Mouse (Mus musculus) heart, adult 2 months (tissue): ENCODE measurements at regions not wholly inside any gene's neighbourhood (a gene's known extent, or its start where the extent isn't known, plus 50 kb on each side); places are given as distances from the start of the nearest gene placed in this dataset.

ENCODE experiments used
- DNase-seq, 2 experiments: peaks; one replicate each; pipeline ENCODE4 v3.0.0; 2021
- H3K27ac ChIP-seq: fragments of 200-600 bp; 2 replicates; pipeline ENCODE4 v1.8.1; 2022
- H3K27me3 ChIP-seq: fragments of 200-500 bp; 2 replicates; pipeline ENCODE4 v1.6.1; 2012; ENCODE audit warnings: mild to moderate bottlenecking, low read length, inconsistent platforms, mixed read lengths; ENCODE audit not compliant: control insufficient read depth, insufficient read depth
- H3K36me3 ChIP-seq: fragments of 200-500 bp; 2 replicates; pipeline ENCODE4 v1.6.1; 2012; ENCODE audit warnings: low read length, inconsistent platforms; ENCODE audit not compliant: control insufficient read depth, insufficient read depth
- H3K4me1 ChIP-seq: fragments of 200-500 bp; 2 replicates; pipeline ENCODE4 v1.6.1; 2011; ENCODE audit warnings: low read length; ENCODE audit not compliant: control insufficient read depth, insufficient read depth
- H3K4me3 ChIP-seq: fragments of 200-600 bp; 2 replicates; pipeline ENCODE4 v1.8.1; 2022
- H3K79me2 ChIP-seq: fragments of 200-500 bp; replicated peaks from 2 replicates; pipeline ENCODE4 v1.6.1; 2012; ENCODE audit warnings: mild to moderate bottlenecking, inconsistent platforms, low read length, moderate library complexity, mixed read lengths; ENCODE audit not compliant: control insufficient read depth, insufficient read depth
- H3K9ac ChIP-seq: fragments of 200-500 bp; 2 replicates; pipeline ENCODE4 v1.6.1; 2012; ENCODE audit warnings: low read depth, mild to moderate bottlenecking, control low read depth, inconsistent platforms, low read length, mixed read lengths
- CTCF ChIP-seq: fragments of 200-600 bp; IDR thresholded peaks from 2 replicates; pipeline ENCODE4 v1.8.1; 2022; ENCODE audit warnings: antibody characterized with exemption, mild to moderate bottlenecking, moderate library complexity
- EP300 ChIP-seq: fragments of 200-500 bp; IDR thresholded peaks from 2 replicates; pipeline ENCODE4 v1.6.1; 2011; ENCODE audit warnings: low read depth, low read length, control low read depth; ENCODE audit not compliant: insufficient read depth
- POLR2A ChIP-seq: fragments of 200-500 bp; IDR thresholded peaks from 2 replicates; pipeline ENCODE4 v1.6.1; 2011; ENCODE audit warnings: mild to moderate bottlenecking, low read depth, low read length, control low read depth; ENCODE audit not compliant: insufficient read depth
- WGBS: fragments of 180-500 bp; shearing (Covaris S2); methylation state at CpG from one replicate; pipeline ENCODE4 v1.1.7; 2018; 5-methylcytosine and 5-hydroxymethylcytosine counted together
- intact Hi-C: fragments of 180-260 bp; cut with DNase I; formaldehyde crosslinking; loops from one replicate; pipeline ENCODE4 v1.15.1; 2025
- microRNA-seq, 2 experiments: library from miRNA; unstranded; fragments of <30 nt; microRNA quantifications; one replicate each; pipeline ENCODE4 v1.2.0; 2021

- Histone ChIP-seq H3K79me2 (no peaks in the 10 kb centered on the region), H3K4me3 (no peak overlapping the region), H3K9ac (no peak overlapping the region), H3K4me1 (no peaks in the 10 kb centered on the region), H3K27me3 (no peaks in the 10 kb centered on the region), H3K36me3 (no peaks in the 10 kb centered on the region), H3K27ac (no peak overlapping the region)
- DNase-seq: no peak
- TF ChIP-seq CTCF (peak; percentile 65), POLR2A (no peak)
- intact Hi-C loops: loop anchor here (1.0 kb wide), 1 partner anchor 611 kb away; no protein-coding TSS in a partner anchor
These were observed 173.4 kb downstream of the Snx13 start for GRCm38 (mm10) chr12:35220429-35220828.

GRCm38 (mm10) chr12:35220002-35220401 is 173.0 kb downstream of the Snx13 start:
- Histone ChIP-seq H3K79me2 (no peaks in the 10 kb centered on the region), H3K4me1 (no peaks in the 10 kb centered on the region), H3K36me3 (no peaks in the 10 kb centered on the region), H3K27ac (no peak overlapping the region), H3K27me3 (no peaks in the 10 kb centered on the region), H3K4me3 (no peak overlapping the region), H3K9ac (no peak overlapping the region)
- TF ChIP-seq CTCF (no peak), POLR2A (no peak), EP300 (no peak)
- DNase-seq: no peak
- intact Hi-C loops: loop anchor here (1.0 kb wide), 1 partner anchor 611 kb away; no protein-coding TSS in a partner anchor

GRCm38 (mm10) chr12:35216725-35217124 is 169.7 kb downstream of the Snx13 start:
- no peak overlapping the region for H3K9ac ChIP-seq
- 74% methylated on average over 2 of the region's 2 CpGs for WGBS
- no peak overlapping the region for H3K4me3 ChIP-seq
- DNase-seq: no peak
- intact Hi-C loops: loop anchor here (5.0 kb wide), 1 partner anchor 316 kb away; no protein-coding TSS in a partner anchor
- H3K4me1 ChIP-seq: no peaks in the 10 kb centered on the region
- H3K27ac ChIP-seq: no peak overlapping the region
- H3K79me2 ChIP-seq: no peaks in the 10 kb centered on the region
- no peak for TF ChIP-seq CTCF
- TF ChIP-seq POLR2A: no peak
- no peak for TF ChIP-seq EP300
- H3K27me3 ChIP-seq: no peaks in the 10 kb centered on the region
- H3K36me3 ChIP-seq: no peaks in the 10 kb centered on the region

- Histone ChIP-seq H3K36me3 (no peaks in the 10 kb centered on the region), H3K4me3 (no peak overlapping the region), H3K9ac (no peak overlapping the region), H3K4me1 (no peaks in the 10 kb centered on the region), H3K79me2 (no peaks in the 10 kb centered on the region), H3K27ac (no peak overlapping the region), H3K27me3 (no peaks in the 10 kb centered on the region)
- TF ChIP-seq CTCF (no peak), EP300 (no peak), POLR2A (no peak)
- intact Hi-C loops: no loop called here
- DNase-seq: no peak
These were observed 162.4 kb downstream of the Snx13 start for GRCm38 (mm10) chr12:35209399-35209798.

GRCm38 (mm10) chr12:35207605-35208004 is 160.6 kb downstream of the Snx13 start:
- H3K9ac ChIP-seq: no peak overlapping the region
- 62% methylated on average over 3 of the region's 3 CpGs for WGBS
- H3K27ac ChIP-seq: no peak overlapping the region
- intact Hi-C loops: no loop called here
- TF ChIP-seq EP300 (no peak), CTCF (no peak), POLR2A (no peak)
- no peaks in the 10 kb centered on the region for H3K36me3 ChIP-seq
- DNase-seq: no peak
- H3K4me3 ChIP-seq: no peak overlapping the region
- no peaks in the 10 kb centered on the region for H3K27me3 ChIP-seq
- no peaks in the 10 kb centered on the region for H3K4me1 ChIP-seq
- H3K79me2 ChIP-seq: no peaks in the 10 kb centered on the region

GRCm38 (mm10) chr12:35203398-35203797 is 156.4 kb downstream of the Snx13 start:
- Histone ChIP-seq H3K9ac (no peak overlapping the region), H3K4me1 (no peaks in the 10 kb centered on the region), H3K79me2 (no peaks in the 10 kb centered on the region), H3K27ac (no peak overlapping the region), H3K4me3 (no peak overlapping the region), H3K36me3 (no peaks in the 10 kb centered on the region), H3K27me3 (no peaks in the 10 kb centered on the region)
- intact Hi-C loops: no loop called here
- TF ChIP-seq CTCF (no peak), EP300 (no peak), POLR2A (no peak)
- 80% methylated on average over 1 of the region's 1 CpGs for WGBS
- no peak for DNase-seq

- TF ChIP-seq POLR2A (no peak), CTCF (no peak), EP300 (no peak)
- DNase-seq: no peak
- no peaks in the 10 kb centered on the region for H3K4me1 ChIP-seq
- H3K27me3 ChIP-seq: no peaks in the 10 kb centered on the region
- intact Hi-C loops: no loop called here
- H3K4me3 ChIP-seq: no peak overlapping the region
- no peak overlapping the region for H3K27ac ChIP-seq
- H3K79me2 ChIP-seq: no peaks in the 10 kb centered on the region
- H3K36me3 ChIP-seq: no peaks in the 10 kb centered on the region
- no peak overlapping the region for H3K9ac ChIP-seq
- WGBS: 84% methylated on average over 5 of the region's 5 CpGs
These were observed 153.1 kb downstream of the Snx13 start for GRCm38 (mm10) chr12:35200110-35200509.

Small RNAs in the stretch of these regions (microRNA-seq; reads per million reads assigned to microRNA genes)
- 0 reads per million in 2 experiments for gene Gm44396
